Mouse (Mus musculus) heart, adult 11 months (tissue): ENCODE results near the gene Serpinb9d.
A peak's percentile ranks its signal among the peaks of the same experiment; 100 is the strongest.
"Not testable (repeated sequence)": the region's sequence is repeated elsewhere in the genome, so short reads cannot be mapped to it uniquely, and the experiment has no call there.

Source experiments
- DNase-seq: peaks from one replicate; pipeline ENCODE4 v3.0.0; 2022

Gene Serpinb9d

DNA sequence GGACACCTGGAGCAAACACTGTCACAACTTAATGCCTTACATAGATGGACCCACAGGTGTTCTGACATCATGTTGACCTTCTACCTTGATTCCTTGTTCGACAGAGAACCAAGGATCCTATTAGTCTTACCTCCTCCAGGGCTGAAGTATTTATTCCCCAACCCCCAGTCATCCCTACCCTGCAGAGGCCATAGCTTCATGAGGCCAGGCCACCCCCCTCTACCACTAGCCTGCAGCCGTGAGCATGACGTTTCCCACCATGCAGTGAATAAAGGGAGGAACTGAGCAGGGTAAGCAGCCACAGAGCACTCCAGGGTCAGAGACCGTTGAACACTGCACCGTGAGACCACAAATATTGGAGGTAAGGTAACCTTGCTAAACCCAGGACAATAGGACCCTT is at the start of gene Serpinb9d:
Serpinb9d (plus strand) TSS at position 301 of the 400 bp plus-strand sequence.
- DNase-seq, result no peak

DNA sequence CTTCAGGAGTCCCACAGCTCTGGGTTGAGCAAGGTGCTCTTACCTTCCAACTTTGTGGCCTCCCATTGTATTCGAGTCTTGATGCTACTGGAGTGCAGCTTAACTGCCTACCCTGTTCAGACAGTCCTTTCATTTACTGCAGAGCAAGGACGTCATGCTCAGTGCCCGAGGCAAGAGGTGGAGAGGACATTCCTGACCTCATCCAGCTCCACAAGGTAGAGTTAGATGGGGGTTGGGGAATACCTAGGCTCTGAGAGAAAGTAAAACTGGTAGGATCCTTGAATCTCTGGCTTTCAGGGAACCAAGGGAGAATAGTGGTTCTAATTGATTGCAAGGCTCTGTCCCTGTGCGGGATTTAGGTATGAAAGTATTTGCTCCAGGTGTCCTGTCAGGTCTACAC is 33.1 kb upstream of the Serpinb9d start, which contains the start of gene Serpinb9c:
Serpinb9c (minus strand) TSS at position 101 of the 400 bp plus-strand sequence.
- DNase-seq, result peak; percentile 67

DNA sequence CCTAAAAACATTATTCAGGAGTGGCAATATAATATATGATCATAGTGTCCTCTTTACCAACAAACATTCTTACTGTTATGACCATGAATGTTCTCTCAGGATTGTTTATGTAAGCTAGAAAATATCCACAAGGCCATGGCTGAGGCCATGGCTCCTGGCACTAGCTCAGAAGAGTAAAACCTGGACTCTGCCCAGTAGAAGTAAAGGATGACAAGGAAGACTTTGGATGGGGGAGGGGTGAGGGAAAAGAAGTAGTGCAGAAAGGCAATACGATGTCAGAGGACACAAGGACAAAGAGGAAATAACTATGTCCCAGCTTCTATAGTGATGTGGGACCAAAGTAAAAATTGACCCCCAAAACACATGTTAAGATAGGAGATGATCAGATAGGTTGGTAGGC is 2.3 kb upstream of the Serpinb9d start:
- DNase-seq, result not testable (repeated sequence)

DNA sequence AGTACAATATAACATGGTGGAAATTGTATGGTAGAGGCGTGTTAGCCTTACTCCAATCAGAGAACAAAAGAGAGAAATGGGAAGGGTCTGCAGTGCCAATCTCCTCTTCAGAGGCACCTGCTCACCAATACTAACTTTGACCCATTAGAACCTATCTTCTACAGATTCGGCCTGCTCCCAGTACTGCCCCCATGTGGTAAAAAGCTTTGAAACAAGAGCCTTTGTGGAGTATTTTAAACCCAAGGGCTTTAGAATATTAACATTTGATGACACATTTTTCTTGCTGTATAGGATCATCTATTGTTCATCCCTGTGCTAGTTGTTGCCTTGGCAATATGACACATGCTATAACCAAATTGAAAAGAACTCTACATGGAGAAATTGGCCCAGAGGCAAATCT is 7.0 kb downstream of the Serpinb9d start:
- DNase-seq, result no peak

DNA sequence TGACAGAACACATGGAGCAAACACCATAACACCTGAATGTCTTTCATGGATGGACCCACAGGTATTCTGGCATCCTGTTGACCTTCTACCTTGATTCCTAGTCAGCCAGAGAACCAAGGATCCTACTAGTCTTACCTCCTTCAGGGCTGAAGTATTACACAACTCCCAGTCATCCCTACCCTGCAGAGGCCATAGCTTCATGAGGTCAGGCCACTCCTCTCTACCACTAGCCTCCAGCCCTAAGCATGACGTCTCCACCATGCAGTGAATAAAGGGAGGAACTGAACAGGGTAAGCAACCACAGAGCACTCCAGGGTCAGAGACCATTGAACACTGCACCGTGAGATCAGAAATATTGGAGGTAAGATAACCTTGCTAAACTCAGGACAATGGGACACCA is 56.6 kb downstream of the Serpinb9d start, which contains the start of gene Serpinb9e:
Serpinb9e (plus strand) TSS at position 301 of the 400 bp plus-strand sequence.
- not testable (repeated sequence) for DNase-seq
